Mouse (Mus musculus) cerebellum, adult 2 months (tissue): ENCODE data around the gene Uqcrq.

Source experiments
- CTCF ChIP-seq: fragments of 200-500 bp; IDR thresholded peaks from 2 replicates; pipeline ENCODE4 v1.5.1; 2011; ENCODE audit warnings: low read depth, mild to moderate bottlenecking, control low read depth, low read length, moderate library complexity, borderline replicate concordance; ENCODE audit not compliant: insufficient read depth
- POLR2A ChIP-seq: fragments of 200-500 bp; IDR thresholded peaks from 2 replicates; pipeline ENCODE4 v1.6.1; 2011; ENCODE audit warnings: low read length, control low read depth, borderline replicate concordance; ENCODE audit not compliant: insufficient read depth

- TF ChIP-seq CTCF (no peak), POLR2A (peak; percentile 96)
These were observed at the start of gene Uqcrq, which contains the start of gene Gdf9 for GRCm38 (mm10) chr11:53430670-53431346.
